Mouse (Mus musculus) testis, adult 2 months (tissue): ENCODE data around the gene Olfr520. TPM values are rescaled to one million over a fixed set of nuclear protein-coding genes. Genes with fewer than 3 reads are reported as not detected.

Experiments
- H3K27ac ChIP-seq: fragments of 200-500 bp; 2 replicates; pipeline ENCODE4 v1.5.1; 2012; ENCODE audit warnings: low read depth, low read length; ENCODE audit not compliant: control insufficient read depth, insufficient read depth
- H3K27me3 ChIP-seq: fragments of 200-500 bp; 2 replicates; pipeline ENCODE4 v1.6.1; 2012; ENCODE audit warnings: mild to moderate bottlenecking, low read length, moderate library complexity; ENCODE audit not compliant: control insufficient read depth, insufficient read depth
- H3K36me3 ChIP-seq: fragments of 200-500 bp; 2 replicates; pipeline ENCODE4 v1.6.1; 2012; ENCODE audit warnings: mild to moderate bottlenecking, low read length; ENCODE audit not compliant: control insufficient read depth, insufficient read depth
- H3K4me1 ChIP-seq: fragments of 200-500 bp; 2 replicates; pipeline ENCODE4 v1.6.1; 2012; ENCODE audit warnings: low read length; ENCODE audit not compliant: control insufficient read depth, insufficient read depth
- H3K4me3 ChIP-seq: fragments of 200-500 bp; 2 replicates; pipeline ENCODE4 v1.5.1; 2012; ENCODE audit warnings: low read depth, mild to moderate bottlenecking, low read length, moderate library complexity, mixed read lengths; ENCODE audit not compliant: control insufficient read depth
- CTCF ChIP-seq: fragments of 200-500 bp; IDR thresholded peaks from 2 replicates; pipeline ENCODE4 v1.5.1; 2012; ENCODE audit warnings: low read depth, mild to moderate bottlenecking, inconsistent platforms, low read length, moderate library complexity; ENCODE audit not compliant: control insufficient read depth, insufficient read depth, insufficient replicate concordance
- POLR2A ChIP-seq: fragments of 200-500 bp; IDR thresholded peaks from 2 replicates; pipeline ENCODE4 v1.6.1; 2012; ENCODE audit warnings: low read depth, mild to moderate bottlenecking, inconsistent platforms, low read length, moderate library complexity; ENCODE audit not compliant: control insufficient read depth
- polyA plus RNA-seq: library from polyadenylated mRNA; depleted of rRNA; stranded (reverse); fragments of >200 nt; gene quantifications from 2 replicates; pipeline ENCODE4 v1.2.3, GENCODE M21; 2012; rRNA removed

The Olfr520 gene
- polyA plus RNA-seq, 1 experiment = 0.22 TPM

DNA sequence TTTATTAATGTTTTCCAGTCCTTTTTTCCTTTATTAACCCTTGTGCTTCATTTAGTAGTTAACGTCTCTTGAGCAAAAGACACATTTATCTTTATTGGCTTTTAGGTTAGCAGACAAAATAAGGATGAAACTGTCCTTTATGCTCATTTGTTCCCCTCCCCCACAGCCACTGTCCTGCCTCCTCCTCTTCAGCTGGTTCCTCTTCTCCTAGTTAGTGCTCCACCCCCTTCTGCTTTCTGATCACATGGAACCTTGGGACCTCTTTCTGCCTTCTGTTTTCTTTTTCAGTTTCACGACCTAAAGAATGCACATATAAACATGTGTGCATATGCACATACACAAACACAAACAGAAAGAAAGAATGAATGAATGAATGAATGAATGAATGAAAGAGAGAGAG lies 51.8 kb downstream of the Olfr520 start:
- no peak overlapping the region for H3K4me3 ChIP-seq
- TF ChIP-seq CTCF = no peak
- no peak for TF ChIP-seq POLR2A
- H3K27ac ChIP-seq = no peak overlapping the region

DNA sequence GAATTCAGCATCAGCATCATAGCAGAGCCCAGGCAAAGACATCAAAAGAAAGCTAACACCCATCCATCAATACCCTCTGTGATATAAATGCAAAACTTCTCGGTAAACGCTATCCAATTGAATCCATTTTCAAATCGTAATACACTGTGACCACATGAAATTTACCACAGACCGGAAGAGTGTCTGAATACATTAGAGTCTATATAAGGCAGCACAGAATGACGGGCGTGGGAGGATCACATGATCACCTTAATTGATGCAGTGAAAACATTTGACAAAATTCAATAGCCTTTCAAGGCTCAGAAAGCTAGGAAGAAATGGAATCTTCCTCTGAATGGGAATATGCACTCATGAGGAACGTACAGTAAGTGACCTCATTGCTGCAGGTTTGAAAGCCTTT lies 53.3 kb downstream of the Olfr520 start:
- no peak overlapping the region for H3K4me3 ChIP-seq
- TF ChIP-seq CTCF (no peak), POLR2A (no peak)
- H3K36me3 ChIP-seq = no peaks in the 10 kb centered on the region
- H3K27me3 ChIP-seq = no peaks in the 10 kb centered on the region
- H3K4me1 ChIP-seq = no peaks in the 10 kb centered on the region
- H3K27ac ChIP-seq = no peak overlapping the region

More for the DNA sequence above, 51.8 kb downstream of the Olfr520 start:
- no peaks in the 10 kb centered on the region for H3K36me3 ChIP-seq
- H3K27me3 ChIP-seq = no peaks in the 10 kb centered on the region
- H3K4me1 ChIP-seq = no peaks in the 10 kb centered on the region

DNA sequence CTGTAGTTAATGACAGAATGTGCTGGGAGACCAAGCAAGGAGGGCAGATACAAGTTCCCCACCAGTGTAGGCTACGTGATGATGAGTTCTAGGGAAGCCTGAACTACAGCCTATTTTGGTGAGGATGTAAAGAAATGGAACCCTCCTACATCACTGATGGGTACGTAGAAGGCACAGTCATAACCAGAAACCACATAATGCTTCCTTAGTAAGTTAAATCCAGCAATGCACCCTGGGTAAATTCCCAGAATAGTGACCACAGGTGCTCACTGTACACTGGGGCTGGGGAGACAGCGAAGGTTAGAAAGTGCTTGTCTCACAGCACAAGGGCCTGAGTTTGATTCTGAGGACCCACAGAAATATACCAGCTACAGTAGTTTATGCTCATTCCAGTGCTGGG lies 55.5 kb downstream of the Olfr520 start:
- Histone ChIP-seq H3K36me3 (no peaks in the 10 kb centered on the region), H3K27ac (no peak overlapping the region), H3K27me3 (no peaks in the 10 kb centered on the region), H3K4me1 (no peaks in the 10 kb centered on the region), H3K4me3 (no peak overlapping the region)
- TF ChIP-seq CTCF = no peak
- no peak for TF ChIP-seq POLR2A

Other genes starting within 250 kb of the Olfr520 start
- 70.0 and 73.9 TPM in 2 replicates for gene Rps3, start 246.5 kb upstream of the Olfr520 start, polyA plus RNA-seq
- 14.9 and 19.4 TPM in 2 replicates for gene Arrb1, start 194.8 kb upstream of the Olfr520 start, polyA plus RNA-seq
- gene Tpbgl, start 103.2 kb upstream of the Olfr520 start, polyA plus RNA-seq = 10.3 and 14.6 TPM in 2 replicates
- gene Slco2b1, start 18.9 kb upstream of the Olfr520 start, polyA plus RNA-seq = 2.0 and 2.5 TPM in 2 replicates
- gene Olfr521, start 33.2 kb downstream of the Olfr520 start, polyA plus RNA-seq = not detected in 2 replicates
- gene Neu3, start 98.1 kb downstream of the Olfr520 start, polyA plus RNA-seq = 0.87 and 0.91 TPM in 2 replicates
- gene Xrra1, start 128.8 kb downstream of the Olfr520 start, polyA plus RNA-seq = 268 and 301 TPM in 2 replicates
- gene Spcs2, start 133.2 kb downstream of the Olfr520 start, polyA plus RNA-seq = 142 and 204 TPM in 2 replicates